Mouse (Mus musculus) regulatory T cell (primary cell): ENCODE data around the gene Gk5.
"Not testable (repeated sequence)": the region's sequence is repeated elsewhere in the genome, so short reads cannot be mapped to it uniquely, and the experiment has no call there.

Source experiments
- in situ Hi-C: fragments of 300-600 bp; cut with MboI, MseI; formaldehyde crosslinking; loops from one replicate; pipeline ENCODE4 v1.15.1; 2025; ENCODE audit warnings: high pct_unique_total_duplicates

Gene Gk5

GRCm38 (mm10) chr9:96144883-96145282 lies 25.7 kb downstream of the Gk5 start:
- in situ Hi-C loops: no loop called here

- in situ Hi-C loops: no loop called here
These were observed 33.6 kb downstream of the Gk5 start for GRCm38 (mm10) chr9:96152801-96153200.

GRCm38 (mm10) chr9:96158431-96158830 lies 39.3 kb downstream of the Gk5 start:
- in situ Hi-C loops: no loop called here

- in situ Hi-C loops: no loop called here
These were observed 39.9 kb downstream of the Gk5 start for GRCm38 (mm10) chr9:96159047-96159446.

GRCm38 (mm10) chr9:96160767-96161166 lies 41.6 kb downstream of the Gk5 start:
- in situ Hi-C loops: no loop called here

GRCm38 (mm10) chr9:96162421-96162820 lies 43.3 kb downstream of the Gk5 start:
- in situ Hi-C loops: no loop called here

GRCm38 (mm10) chr9:96163443-96163842 lies 44.3 kb downstream of the Gk5 start:
- in situ Hi-C loops: no loop called here

GRCm38 (mm10) chr9:96163983-96164382 lies 44.8 kb downstream of the Gk5 start:
- in situ Hi-C loops: not testable (repeated sequence)

GRCm38 (mm10) chr9:96167168-96167585 lies 48.0 kb downstream of the Gk5 start:
- in situ Hi-C loops: no loop called here

- in situ Hi-C loops: no loop called here
These were observed 51.4 kb downstream of the Gk5 start for GRCm38 (mm10) chr9:96170600-96170999.

- in situ Hi-C loops: no loop called here
These were observed 65.7 kb downstream of the Gk5 start for GRCm38 (mm10) chr9:96184909-96185308.

- in situ Hi-C loops: no loop called here
These were observed 67.5 kb downstream of the Gk5 start for GRCm38 (mm10) chr9:96186701-96187100.

- in situ Hi-C loops: no loop called here
These were observed 76.9 kb downstream of the Gk5 start, which contains the start of gene Tfdp2 for GRCm38 (mm10) chr9:96195885-96196622. Gene Tfdp2, plus strand, starts transcription at chr9:96196275.

- in situ Hi-C loops: no loop called here
These were observed 77.5 kb downstream of the Gk5 start for GRCm38 (mm10) chr9:96196636-96197181.

GRCm38 (mm10) chr9:96197806-96198205 lies 78.6 kb downstream of the Gk5 start:
- in situ Hi-C loops: no loop called here

- in situ Hi-C loops: no loop called here
These were observed 84.5 kb downstream of the Gk5 start for GRCm38 (mm10) chr9:96203663-96204062.

- in situ Hi-C loops: no loop called here
These were observed 88.3 kb downstream of the Gk5 start for GRCm38 (mm10) chr9:96207428-96207827.

- in situ Hi-C loops: no loop called here
These were observed 94.0 kb downstream of the Gk5 start for GRCm38 (mm10) chr9:96213036-96213645.

- in situ Hi-C loops: no loop called here
These were observed 95.0 kb downstream of the Gk5 start for GRCm38 (mm10) chr9:96214171-96214570.

- in situ Hi-C loops: no loop called here
These were observed 98.1 kb downstream of the Gk5 start for GRCm38 (mm10) chr9:96217299-96217698.

- in situ Hi-C loops: no loop called here
These were observed 98.6 kb downstream of the Gk5 start for GRCm38 (mm10) chr9:96217799-96218198.

GRCm38 (mm10) chr9:96219114-96219669 lies 100.0 kb downstream of the Gk5 start:
- in situ Hi-C loops: no loop called here

- in situ Hi-C loops: no loop called here
These were observed 101.3 kb downstream of the Gk5 start for GRCm38 (mm10) chr9:96220419-96220818.
